Comparison of ENCODE assay signal across 18 mouse cellular contexts in the genomic region with DNA sequence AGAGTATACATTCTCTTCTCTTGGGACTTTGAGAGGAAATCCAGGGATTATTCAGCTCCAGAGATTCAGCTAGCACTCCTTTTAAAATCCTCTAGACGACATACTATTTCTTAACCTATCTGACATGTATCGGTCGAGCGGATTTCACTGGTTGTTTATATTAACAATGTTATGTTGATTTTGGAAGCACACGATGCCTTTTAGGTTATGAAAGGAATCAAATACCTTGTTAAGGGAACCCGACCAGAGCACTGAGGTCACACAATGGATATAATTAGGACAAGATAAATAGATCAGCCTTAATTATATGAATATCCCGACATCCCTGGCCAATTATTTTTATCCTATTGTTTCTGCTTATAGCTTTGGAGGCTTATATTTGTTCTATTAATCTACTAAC.
"Had no signal": no experiment of that assay in that cellular context is flagged by ENCODE, and none has a peak within 500 bp of the region (broad histone marks: within the 10 kb centered on the region; RNA-seq: fewer than 3 reads in every experiment).

No protein-coding gene starts in this region.

- H3K9ac ChIP-seq: lung, embryonic 14.5 days; midbrain, embryonic 12.5 days; neural tube, embryonic 13.5 days; neural tube, embryonic 15.5 days had no signal

- H3K27ac ChIP-seq: midbrain, embryonic 10.5 days; midbrain, embryonic 12.5 days; neural tube, embryonic 13.5 days; neural tube, embryonic 15.5 days had no signal

- H3K4me2 ChIP-seq: lung, embryonic 14.5 days; midbrain, embryonic 12.5 days; neural tube, embryonic 13.5 days; neural tube, embryonic 15.5 days had no signal

- H3K9me3 ChIP-seq: midbrain, embryonic 10.5 days; midbrain, embryonic 12.5 days; neural tube, embryonic 13.5 days; neural tube, embryonic 15.5 days had no signal

- H3K36me3 ChIP-seq: midbrain, embryonic 10.5 days; midbrain, embryonic 12.5 days; neural tube, embryonic 13.5 days; neural tube, embryonic 15.5 days had no signal

- H3K27me3 ChIP-seq: midbrain, embryonic 12.5 days; neural tube, embryonic 13.5 days; neural tube, embryonic 15.5 days had no signal

- H3K4me3 ChIP-seq: midbrain, embryonic 10.5 days; midbrain, embryonic 12.5 days; myocyte; neural tube, embryonic 13.5 days; neural tube, embryonic 15.5 days had no signal

- DNase-seq: lung, adult 18-20 months; lung, embryonic 14.5 days; lung, postnatal 10 days; lung, postnatal 4 days; midbrain, embryonic 14.5 days; right cerebral cortex, adult 18-20 months; right cerebral cortex, postnatal 25 days; right cerebral cortex, postnatal 4 days; spleen, adult 18-20 months; thymus, adult 18-20 months; thymus, postnatal 14 days; thymus, postnatal 36 days had no signal

- ATAC-seq: midbrain, embryonic 16.5 days had no signal

- H3K4me1 ChIP-seq: midbrain, embryonic 10.5 days; midbrain, embryonic 12.5 days; neural tube, embryonic 13.5 days; neural tube, embryonic 15.5 days had no signal
